Mouse (Mus musculus) induced T-regulatory cell, adult 2 months (primary cell): ENCODE results near the gene Smtnl1.

ENCODE experiments used
- DNase-seq: peaks from one replicate; pipeline ENCODE4 v3.0.0-alpha.2; 2012; ENCODE audit warnings: low read depth

The Smtnl1 gene

GRCm38 (mm10) chr2:84793871-84794270, 28.6 kb downstream of the Smtnl1 start:
- DNase-seq, result no peak

- DNase-seq, result no peak
Observed at GRCm38 (mm10) chr2:84793154-84793553, 29.3 kb downstream of the Smtnl1 start.

GRCm38 (mm10) chr2:84792516-84792915, 29.9 kb downstream of the Smtnl1 start:
- DNase-seq, result no peak

- DNase-seq, result no peak
Observed at GRCm38 (mm10) chr2:84790418-84790817, 32.0 kb downstream of the Smtnl1 start.

- no peak for DNase-seq
Observed at GRCm38 (mm10) chr2:84788316-84788715, 34.1 kb downstream of the Smtnl1 start.

- DNase-seq, result no peak
Observed at GRCm38 (mm10) chr2:84783840-84784566, 38.4 kb downstream of the Smtnl1 start.

GRCm38 (mm10) chr2:84783315-84783714, 39.1 kb downstream of the Smtnl1 start:
- DNase-seq, result no peak

- DNase-seq, result peak; percentile 91
Observed at GRCm38 (mm10) chr2:84779210-84779609, 43.2 kb downstream of the Smtnl1 start.

GRCm38 (mm10) chr2:84777706-84778105, 44.7 kb downstream of the Smtnl1 start:
- no peak for DNase-seq

- no peak for DNase-seq
Observed at GRCm38 (mm10) chr2:84775665-84776064, 46.8 kb downstream of the Smtnl1 start.

- DNase-seq, result no peak
Observed at GRCm38 (mm10) chr2:84775241-84775640, 47.2 kb downstream of the Smtnl1 start, which contains the start of gene Serping1. Gene Serping1 (minus strand): TSS chr2:84775444.

- DNase-seq, result no peak
Observed at GRCm38 (mm10) chr2:84774751-84775150, 47.7 kb downstream of the Smtnl1 start.

- no peak for DNase-seq
Observed at GRCm38 (mm10) chr2:84773195-84773594, 49.3 kb downstream of the Smtnl1 start.

- DNase-seq, result no peak
Observed at GRCm38 (mm10) chr2:84772454-84772853, 50.0 kb downstream of the Smtnl1 start.

- DNase-seq, result no peak
Observed at GRCm38 (mm10) chr2:84770501-84770900, 52.0 kb downstream of the Smtnl1 start.

GRCm38 (mm10) chr2:84762818-84763217, 59.6 kb downstream of the Smtnl1 start:
- DNase-seq, result no peak

- no peak for DNase-seq
Observed at GRCm38 (mm10) chr2:84762295-84762694, 60.2 kb downstream of the Smtnl1 start.

- no peak for DNase-seq
Observed at GRCm38 (mm10) chr2:84761840-84762239, 60.6 kb downstream of the Smtnl1 start.

GRCm38 (mm10) chr2:84761309-84761708, 61.1 kb downstream of the Smtnl1 start:
- no peak for DNase-seq
